Mouse (Mus musculus) thymus, adult 2 months (tissue): ENCODE data around the gene Hbb-bs.

ENCODE experiments used
- CTCF ChIP-seq: fragments of 200-500 bp; IDR thresholded peaks from 2 replicates; pipeline ENCODE4 v1.5.1; 2012; ENCODE audit warnings: mild to moderate bottlenecking, control low read depth, low read length, moderate library complexity, borderline replicate concordance; ENCODE audit not compliant: control insufficient read depth, poor library complexity, insufficient read depth; ENCODE audit errors: extremely low read depth
- POLR2A ChIP-seq: fragments of 200-500 bp; IDR thresholded peaks from 2 replicates; pipeline ENCODE4 v1.6.1; 2012; ENCODE audit warnings: mild to moderate bottlenecking, low read length, control low read depth, moderate library complexity; ENCODE audit not compliant: control insufficient read depth, poor library complexity, insufficient read depth; ENCODE audit errors: extremely low read depth

GRCm38 (mm10) chr7:103806856-103807255 lies 21.0 kb downstream of the Hbb-bs start:
- TF ChIP-seq CTCF, result no peak
- no peak for TF ChIP-seq POLR2A
